Mouse (Mus musculus) embryonic fibroblast, embryonic 13.5 days (primary cell): ENCODE data around the gene Uqcrc2.

Experiments used
- CTCF ChIP-seq: IDR thresholded peaks from 2 replicates; pipeline ENCODE4 v1.5.1; 2011; ENCODE audit warnings: mild to moderate bottlenecking, control low read depth, low read length, moderate library complexity, borderline replicate concordance; ENCODE audit not compliant: insufficient read depth
- POLR2A ChIP-seq: IDR thresholded peaks from 2 replicates; pipeline ENCODE4 v1.6.1; 2011; ENCODE audit warnings: low read depth, mild to moderate bottlenecking, control low read depth, low read length, moderate library complexity

DNA sequence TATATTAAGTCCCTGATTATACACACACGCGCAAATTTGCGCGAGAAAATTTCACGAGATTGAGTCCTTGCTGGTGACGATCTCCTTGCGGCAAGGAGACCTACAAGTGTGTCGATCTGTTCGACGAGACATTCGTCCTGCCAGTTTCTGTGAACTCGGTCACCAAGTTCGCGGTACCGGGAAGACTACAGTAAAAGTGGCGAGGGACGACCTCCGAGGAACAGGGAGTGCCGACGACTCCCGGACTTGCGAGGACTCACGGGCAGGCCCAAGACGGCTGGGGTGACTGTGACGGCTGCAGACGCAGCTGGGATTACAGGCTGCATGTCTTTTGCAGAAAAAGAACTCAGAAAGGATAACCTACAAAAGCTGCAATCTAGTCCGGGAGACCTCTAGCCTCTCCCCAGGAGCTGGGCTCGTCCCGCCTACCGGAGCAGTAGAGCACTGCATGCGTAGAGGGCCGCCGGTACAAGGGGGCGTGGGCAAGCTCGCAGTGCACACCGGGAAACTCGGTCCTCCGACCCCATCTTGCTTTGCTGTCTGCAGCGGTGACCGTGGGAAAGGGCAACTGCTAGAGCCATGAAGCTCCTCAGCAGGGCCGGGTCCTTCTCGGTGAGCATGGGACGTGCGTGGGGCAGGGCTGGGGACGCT is at the start of gene Uqcrc2:
- TF ChIP-seq CTCF (no peak), POLR2A (peak; percentile 84)
